Comparison of ENCODE assay signal across 8 mouse cellular contexts in the genomic region with DNA sequence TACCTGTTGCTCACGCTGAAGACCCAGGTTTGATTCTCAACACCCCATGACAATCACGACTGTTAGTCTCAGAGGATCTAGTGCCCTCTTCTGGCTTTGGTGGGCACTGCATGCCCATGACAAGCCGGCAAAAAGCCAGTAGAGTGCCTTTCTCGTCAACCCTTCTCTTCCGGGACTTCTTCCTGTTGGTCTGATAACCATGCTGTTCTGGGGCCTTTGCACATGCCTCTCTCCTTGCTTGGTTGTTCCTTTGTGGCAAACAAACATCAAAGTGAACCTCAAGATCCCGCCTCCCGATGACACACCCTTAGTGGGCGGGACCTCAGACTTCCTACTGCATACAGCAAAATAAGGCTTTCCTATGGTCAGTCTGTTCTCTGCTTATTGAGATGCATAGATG. TPM values are rescaled to one million over a fixed set of nuclear protein-coding genes. Genes with fewer than 3 reads are reported as not detected.
DNase-seq lines count a peak whose midpoint lies in the region; ATAC-seq and TF ChIP-seq lines count a peak whose summit lies in the region.

No protein-coding gene starts in this region.

- in situ Hi-C loops in ES-E14 (cut with MboI; ENCODE audit: low sequenced_read_pairs in 2 of 2, unreplicated experiment in 2 of 2): no loop called here

- peak; percentile 47 for TF ChIP-seq CTCF in kidney, postnatal 0 days (IDR thresholded peaks at IDR 0.05; ENCODE audit: low read depth)
- peak; percentile 51 for TF ChIP-seq CTCF in liver, adult 2 months (IDR thresholded peaks at IDR 0.05; ENCODE audit: low read depth, low read length)

- H3K27me3 ChIP-seq in kidney, postnatal 0 days (ENCODE audit: insufficient read depth, low read length): no peaks in the 10 kb centered on the region
- no peaks in the 10 kb centered on the region for H3K27me3 ChIP-seq in liver, adult 2 months (ENCODE audit: control insufficient read depth, insufficient read depth, low read length)

- H3K27ac ChIP-seq in kidney, postnatal 0 days: no peak overlapping the region
- H3K27ac ChIP-seq in ES-E14 (ENCODE audit: insufficient read depth, low read depth, low read length, poor library complexity, severe bottlenecking): no peak overlapping the region
- no peak overlapping the region for H3K27ac ChIP-seq in liver, adult 2 months (replicated peaks; ENCODE audit: insufficient read depth, low read depth, low read length)

- no peaks in the 10 kb centered on the region for H3K79me2 ChIP-seq in liver, adult 2 months (ENCODE audit: control insufficient read depth, insufficient read depth, low read length)

- 74% methylated on average over 8 of the region's 8 CpGs for WGBS in kidney, postnatal 0 days
- WGBS in liver, adult 2 months: 69% methylated on average over 8 of the region's 8 CpGs

- no peak for DNase-seq in kidney, postnatal 0 days (ENCODE audit: low spot score)
- DNase-seq in kidney, adult 9 months: no peak
- peak; percentile 62 for DNase-seq in ES-E14 (ENCODE audit: low read depth, low spot score)
- DNase-seq in liver, adult 2 months (ENCODE audit: extremely low read depth, low read depth, low spot score): no peak
- DNase-seq in spleen, postnatal 4 days (ENCODE audit: low spot score in 2 of 2): peak; percentile 51 to 78
- DNase-seq in adrenal gland, adult 18-20 months (ENCODE audit: low spot score in 2 of 2): no peak
- DNase-seq in left cerebral cortex, adult 8-10 months (ENCODE audit: low spot score in 2 of 2): no peak
- DNase-seq in gastrocnemius, adult 8-10 months (ENCODE audit: low spot score in 2 of 2): no peak

- H3K4me2 ChIP-seq in kidney, postnatal 0 days (ENCODE audit: low read length): no peak overlapping the region

- H3K4me1 ChIP-seq in kidney, postnatal 0 days (replicated peaks; ENCODE audit: insufficient read depth, low read length): no peaks in the 10 kb centered on the region
- H3K4me1 ChIP-seq in ES-E14 (ENCODE audit: control insufficient read depth in 2 of 2, insufficient read depth in 2 of 2, low read length in 2 of 2, poor library complexity in 1 of 2): peaks cover 0 to 5% of the 10 kb centered on the region in 2 experiments; a peak in 1 of 4 replicates
- H3K4me1 ChIP-seq in liver, adult 2 months (ENCODE audit: control insufficient read depth, insufficient read depth, low read length): 0 out of 2 replicates have a peak, but pooled peaks cover 2% of the 10 kb centered on the region

- H3K9me3 ChIP-seq in kidney, postnatal 0 days (replicated peaks; ENCODE audit: low read length): no peaks in the 10 kb centered on the region
- no peaks in the 10 kb centered on the region for H3K9me3 ChIP-seq in ES-E14 (ENCODE audit: control insufficient read depth, insufficient read depth, low read depth, low read length)

- no peaks in the 10 kb centered on the region for H3K36me3 ChIP-seq in kidney, postnatal 0 days (ENCODE audit: insufficient read depth, low read length)
- H3K36me3 ChIP-seq in ES-E14 (ENCODE audit: control insufficient read depth, insufficient read depth, low read length, poor library complexity, severe bottlenecking): no peaks in the 10 kb centered on the region
- no peaks in the 10 kb centered on the region for H3K36me3 ChIP-seq in liver, adult 2 months (ENCODE audit: control insufficient read depth, insufficient read depth, low read length)

- ATAC-seq in kidney, postnatal 0 days (replicated peaks; ENCODE audit: low FRiP score, low read depth): no peak

- TF ChIP-seq POLR2A in liver, adult 2 months (IDR thresholded peaks at IDR 0.05; ENCODE audit: extremely low read depth, insufficient read depth, low read length): no peak

- H3K4me3 ChIP-seq in kidney, postnatal 0 days (replicated peaks; ENCODE audit: low read depth, low read length): no peak overlapping the region
- H3K4me3 ChIP-seq in ES-E14 (ENCODE audit: insufficient read depth in 1 of 2, low read depth in 1 of 2, low read length in 2 of 2, poor library complexity in 1 of 2, severe bottlenecking in 1 of 2): peak overlapping the region in 1 of 2 experiments; percentile 23; a peak in 2 of 4 replicates
- H3K4me3 ChIP-seq in liver, adult 2 months (ENCODE audit: insufficient read depth, low read depth, low read length): no peak overlapping the region

- no peak overlapping the region for H3K9ac ChIP-seq in kidney, postnatal 0 days (ENCODE audit: low read depth, low read length)
- H3K9ac ChIP-seq in ES-E14 (ENCODE audit: insufficient read depth, low read depth, low read length, poor library complexity, severe bottlenecking): no peak overlapping the region
- H3K9ac ChIP-seq in liver, adult 2 months (ENCODE audit: low read depth, low read length): no peak overlapping the region

TF ChIP-seq in ES-E14, 5 proteins besides CTCF, POLR2A, EP300 and RAD21:
- TF ChIP-seq ZNF384 (IDR thresholded peaks at IDR 0.05; ENCODE audit: low read depth, low read length) (no peak), HCFC1 (IDR thresholded peaks at IDR 0.05; ENCODE audit: borderline replicate concordance, insufficient read depth, low read length) (no peak), MAFK (IDR thresholded peaks at IDR 0.05; ENCODE audit: insufficient read depth, low read depth, low read length) (no peak), ZC3H11A (IDR thresholded peaks at IDR 0.05; ENCODE audit: borderline replicate concordance, low read depth, low read length) (no peak; the same call in 1 of the 2 replicates), CHD2 (IDR thresholded peaks at IDR 0.05; ENCODE audit: low read depth, low read length) (no peak)

RNA-seq across cellular contexts. Expression of a gene that starts 9.4 kb away (rescaled TPM):
- 5.7 and 6.4 TPM in 2 replicates for polyA plus RNA-seq in kidney, postnatal 0 days (2015; fragmentation: Nextera tagmentation; extraction: Ambion mirVana)
- total RNA-seq in ES-E14 (2012; rRNA removed): 1.9 and 2.1 TPM in 2 replicates
- total RNA-seq in liver, adult 2 months (2014; rRNA removed): 2.3 and 2.4 TPM in 2 replicates
- 4.8 and 5.4 TPM in 2 replicates for polyA plus RNA-seq in liver, adult 2 months (2012; rRNA removed)
- total RNA-seq in adrenal gland, adult 18-20 months (2021): 10 to 100 TPM in 1 of 2 experiments, 1 to 10 TPM in 1; 7.4 to 15.9 TPM
- 10 to 100 TPM; 18.8 to 22.2 (median 20.4) TPM for total RNA-seq in left cerebral cortex, adult 8-10 months (2022)
- 100 to 1,000 TPM; 151 to 195 (median 168) TPM for total RNA-seq in gastrocnemius, adult 8-10 months (2022)

RNA-seq across cellular contexts. Expression of a gene that starts 13.8 kb away (rescaled TPM):
- polyA plus RNA-seq in kidney, postnatal 0 days (2015; fragmentation: Nextera tagmentation; extraction: Ambion mirVana): 72.2 and 75.0 TPM in 2 replicates
- 27.0 and 32.3 TPM in 2 replicates for total RNA-seq in ES-E14 (2012; rRNA removed)
- total RNA-seq in liver, adult 2 months (2014; rRNA removed): 28.2 and 51.6 TPM in 2 replicates
- 117 and 136 TPM in 2 replicates for polyA plus RNA-seq in liver, adult 2 months (2012; rRNA removed)
- total RNA-seq in adrenal gland, adult 18-20 months (2021): 100 to 1,000 TPM; 111 to 113 TPM
- 10 to 100 TPM; 42.8 to 45.8 (median 44.4) TPM for total RNA-seq in left cerebral cortex, adult 8-10 months (2022)
- total RNA-seq in gastrocnemius, adult 8-10 months (2022): 100 to 1,000 TPM; 154 to 242 (median 183) TPM

RNA-seq across cellular contexts. Expression of a gene that starts 48.5 kb away (rescaled TPM):
- 0.36 and 0.45 TPM in 2 replicates for polyA plus RNA-seq in kidney, postnatal 0 days (2015; fragmentation: Nextera tagmentation; extraction: Ambion mirVana)
- 164 and 277 TPM in 2 replicates for total RNA-seq in ES-E14 (2012; rRNA removed)
- 0.18 and 0.27 TPM in 2 replicates for total RNA-seq in liver, adult 2 months (2014; rRNA removed)
- polyA plus RNA-seq in liver, adult 2 months (2012; rRNA removed): 0.06 and 0.17 TPM in 2 replicates
- not detected for total RNA-seq in adrenal gland, adult 18-20 months (2021)
- total RNA-seq in left cerebral cortex, adult 8-10 months (2022): under 1 TPM; 0.21 to 0.30 (median 0.22) TPM
- under 1 TPM in 3 of 4 experiments, not detected in 1; 0.12 to 0.24 (median 0.13) TPM for total RNA-seq in gastrocnemius, adult 8-10 months (2022)

Comparison
In these comparisons a context has a peak if more than half of its experiments do, and no peak if none do; other contexts are left out.
1. DNase-seq: peak in ES-E14 (single experiment) and spleen, postnatal 4 days (2 of 2); none in kidney, postnatal 0 days (single experiment), kidney, adult 9 months (single experiment), liver, adult 2 months (single experiment), adrenal gland, adult 18-20 months (0 of 2), left cerebral cortex, adult 8-10 months (0 of 2) and gastrocnemius, adult 8-10 months (0 of 2).
2. RNA of a gene that starts 9.4 kb away (total RNA-seq): 151 to 195 TPM in gastrocnemius, adult 8-10 months; 18.8 to 22.2 TPM in left cerebral cortex, adult 8-10 months, 7.4 to 15.9 TPM in adrenal gland, adult 18-20 months, 2.3 to 2.4 TPM in liver, adult 2 months and 1.9 to 2.1 TPM in ES-E14; every median in the first group is over 4 times any median in the second.
3. RNA of a gene that starts 48.5 kb away (total RNA-seq): 164 to 277 TPM in ES-E14; 0.21 to 0.30 TPM in left cerebral cortex, adult 8-10 months, 0.18 to 0.27 TPM in liver, adult 2 months, 0.12 to 0.24 TPM in gastrocnemius, adult 8-10 months and not detected in adrenal gland, adult 18-20 months; every median in the first group is over 100 times any median in the second.